Mouse (Mus musculus) lung, postnatal 0 days (tissue): ENCODE measurements at regions not wholly inside any gene's neighbourhood (a gene's known extent, or its start where the extent isn't known, plus 50 kb on each side); places are given as distances from the start of the nearest gene placed in this dataset.

Experiments used
- ATAC-seq: fragments of 200-750 bp; cut with Nextera tagmentation; 2 replicates; pipeline ENCODE4 v1.8.0; 2017; ENCODE audit warnings: moderate library complexity
- DNase-seq: peaks from one replicate; pipeline ENCODE4 v3.0.0-alpha.2; 2016; ENCODE audit warnings: low spot score
- H3K27ac ChIP-seq: fragments of 300-500 bp; sonication (generic); 2 replicates; pipeline ENCODE4 v1.5.1; 2014; ENCODE audit warnings: antibody characterized with exemption, mild to moderate bottlenecking, low read length, mixed read lengths
- H3K27me3 ChIP-seq: fragments of 300-500 bp; sonication (generic); replicated peaks from 2 replicates; pipeline ENCODE4 v1.6.1; 2014; ENCODE audit warnings: low read length, mixed read lengths; ENCODE audit not compliant: insufficient read depth
- H3K36me3 ChIP-seq: fragments of 300-500 bp; sonication (generic); 2 replicates; pipeline ENCODE4 v1.6.1; 2014; ENCODE audit warnings: low read length, mixed read lengths; ENCODE audit not compliant: insufficient read depth
- H3K4me1 ChIP-seq: fragments of 300-500 bp; sonication (generic); 2 replicates; pipeline ENCODE4 v1.6.1; 2014; ENCODE audit warnings: antibody characterized with exemption, low read depth, low read length, mixed read lengths; ENCODE audit not compliant: insufficient read depth
- H3K4me2 ChIP-seq: fragments of 300-500 bp; sonication (generic); replicated peaks from 2 replicates; pipeline ENCODE4 v1.6.1; 2014; ENCODE audit warnings: low read depth, mild to moderate bottlenecking, low read length, moderate library complexity, mixed read lengths
- H3K4me3 ChIP-seq: fragments of 300-500 bp; sonication (generic); 2 replicates; pipeline ENCODE4 v1.5.1; 2014; ENCODE audit warnings: low read depth, low read length
- H3K9ac ChIP-seq: fragments of 300-500 bp; sonication (generic); replicated peaks from 2 replicates; pipeline ENCODE4 v1.6.1; 2014; ENCODE audit warnings: low read depth, mild to moderate bottlenecking
- H3K9me3 ChIP-seq: fragments of 300-500 bp; sonication (generic); 2 replicates; pipeline ENCODE4 v1.6.1; 2016; ENCODE audit warnings: low read length, mixed read lengths
- CTCF ChIP-seq: IDR thresholded peaks from 2 replicates; pipeline ENCODE4 v1.5.1; 2016; ENCODE audit warnings: antibody characterized with exemption, mild to moderate bottlenecking
- EP300 ChIP-seq: IDR thresholded peaks from 2 replicates; pipeline ENCODE4 v1.6.1; 2016; ENCODE audit warnings: antibody characterized with exemption, mild to moderate bottlenecking, control low read depth
- WGBS: fragments of 180-500 bp; shearing (Covaris S2); extraction: QIAGEN DNeasy Blood & Tissue Kit; methylation state at CpG from one replicate; pipeline ENCODE4 v1.1.7; 2014; 5-methylcytosine and 5-hydroxymethylcytosine counted together

GRCm38 (mm10) chr15:5646673-5647072, 402.7 kb upstream of the Ptger4 start:
- Histone ChIP-seq H3K27ac (no peak overlapping the region), H3K4me3 (no peak overlapping the region), H3K27me3 (no peaks in the 10 kb centered on the region), H3K36me3 (no peaks in the 10 kb centered on the region), H3K9ac (no peak overlapping the region), H3K9me3 (no peaks in the 10 kb centered on the region), H3K4me1 (no peaks in the 10 kb centered on the region), H3K4me2 (no peak overlapping the region)
- no peak for ATAC-seq
- WGBS: 52% methylated on average over 1 of the region's 1 CpGs
- no peak for DNase-seq
- TF ChIP-seq EP300 (no peak), CTCF (no peak)

DNA sequence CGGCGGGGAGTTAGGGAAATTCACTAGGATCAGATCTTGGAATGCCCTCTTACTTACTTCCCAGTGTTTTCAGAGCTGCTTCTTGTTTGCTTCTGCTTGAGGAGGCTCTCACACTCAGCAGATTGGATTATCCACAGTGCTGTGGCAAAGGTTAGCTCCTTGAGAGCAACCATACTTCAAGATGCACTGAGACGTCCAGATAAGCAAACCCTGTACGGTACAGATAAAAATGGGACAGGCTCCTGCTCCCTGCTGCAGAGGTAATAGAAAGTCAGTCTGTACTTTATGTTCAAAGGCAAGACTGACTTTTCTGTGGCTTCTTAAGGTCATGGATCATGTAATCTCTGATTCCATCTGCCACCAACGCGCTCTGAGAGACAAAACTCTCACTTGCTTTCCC, 414.8 kb upstream of the Ptger4 start:
- Histone ChIP-seq H3K27me3 (no peaks in the 10 kb centered on the region), H3K4me1 (no peaks in the 10 kb centered on the region), H3K4me2 (no peak overlapping the region), H3K9me3 (no peaks in the 10 kb centered on the region), H3K4me3 (no peak overlapping the region), H3K27ac (no peak overlapping the region), H3K36me3 (no peaks in the 10 kb centered on the region), H3K9ac (no peak overlapping the region)
- ATAC-seq (no peak), DNase-seq (no peak)
- 61% methylated on average over 6 of the region's 6 CpGs for WGBS
- TF ChIP-seq CTCF: no peak
- no peak for TF ChIP-seq EP300

- no peak overlapping the region for H3K4me2 ChIP-seq
- no peak overlapping the region for H3K9ac ChIP-seq
- no peak for TF ChIP-seq EP300
- TF ChIP-seq CTCF: no peak
- no peaks in the 10 kb centered on the region for H3K36me3 ChIP-seq
- ATAC-seq (no peak), DNase-seq (no peak)
- 63% methylated on average over 3 of the region's 3 CpGs for WGBS
- H3K9me3 ChIP-seq: no peaks in the 10 kb centered on the region
- H3K27me3 ChIP-seq: no peaks in the 10 kb centered on the region
- no peak overlapping the region for H3K27ac ChIP-seq
- H3K4me1 ChIP-seq: no peaks in the 10 kb centered on the region
- H3K4me3 ChIP-seq: no peak overlapping the region
These were observed 416.8 kb upstream of the Ptger4 start for GRCm38 (mm10) chr15:5660819-5661218.

GRCm38 (mm10) chr15:5671781-5672180, 427.8 kb upstream of the Ptger4 start:
- no peaks in the 10 kb centered on the region for H3K9me3 ChIP-seq
- DNase-seq: no peak
- H3K4me3 ChIP-seq: no peak overlapping the region

GRCm38 (mm10) chr15:5676704-5677103, 432.7 kb upstream of the Ptger4 start:
- Histone ChIP-seq H3K4me1 (no peaks in the 10 kb centered on the region), H3K9me3 (no peaks in the 10 kb centered on the region), H3K36me3 (no peaks in the 10 kb centered on the region), H3K4me3 (no peak overlapping the region), H3K4me2 (no peak overlapping the region), H3K27ac (no peak overlapping the region), H3K27me3 (no peaks in the 10 kb centered on the region), H3K9ac (no peak overlapping the region)
- 42% methylated on average over 3 of the region's 3 CpGs for WGBS
- TF ChIP-seq CTCF: no peak
- no peak for TF ChIP-seq EP300
- ATAC-seq (no peak), DNase-seq (no peak)

More at GRCm38 (mm10) chr15:5671781-5672180, 427.8 kb upstream of the Ptger4 start:
- Histone ChIP-seq H3K4me1 (no peaks in the 10 kb centered on the region), H3K27me3 (no peaks in the 10 kb centered on the region), H3K27ac (no peak overlapping the region), H3K4me2 (no peak overlapping the region), H3K9ac (no peak overlapping the region), H3K36me3 (no peaks in the 10 kb centered on the region)
- TF ChIP-seq EP300 (no peak), CTCF (no peak)
- no peak for ATAC-seq

DNA sequence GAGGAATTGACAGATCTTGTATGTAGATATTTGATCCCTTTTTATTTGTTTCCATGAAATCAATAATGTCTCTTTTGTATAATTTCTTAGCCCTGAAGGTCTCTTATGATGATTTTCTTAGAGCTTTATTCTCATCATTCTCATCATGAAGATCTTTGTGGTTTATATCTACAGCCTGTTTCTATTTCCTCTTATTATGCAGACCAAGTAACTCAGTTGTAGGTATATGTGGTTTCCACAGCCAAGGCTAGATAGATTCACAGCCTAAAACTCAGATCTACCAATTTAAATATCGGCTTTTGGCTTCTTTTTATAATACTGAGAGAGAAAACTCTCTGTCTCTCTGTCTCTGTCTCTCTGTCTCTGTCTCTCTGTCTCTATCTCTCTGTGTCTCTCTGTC, 449.8 kb upstream of the Ptger4 start:
- no peaks in the 10 kb centered on the region for H3K4me1 ChIP-seq
- no peak overlapping the region for H3K27ac ChIP-seq
- H3K27me3 ChIP-seq: no peaks in the 10 kb centered on the region
- no peak for DNase-seq
- H3K4me3 ChIP-seq: no peak overlapping the region
- H3K9ac ChIP-seq: no peak overlapping the region
- no peak for TF ChIP-seq CTCF
- TF ChIP-seq EP300: no peak
- no peaks in the 10 kb centered on the region for H3K36me3 ChIP-seq
- no peak overlapping the region for H3K4me2 ChIP-seq
- H3K9me3 ChIP-seq: no peaks in the 10 kb centered on the region
- ATAC-seq: no peak
- WGBS: 82% methylated on average over 1 of the region's 1 CpGs

- no peak overlapping the region for H3K4me2 ChIP-seq
- H3K4me3 ChIP-seq: no peak overlapping the region
- no peak overlapping the region for H3K27ac ChIP-seq
- no peaks in the 10 kb centered on the region for H3K36me3 ChIP-seq
- DNase-seq (no peak), ATAC-seq (no peak)
- no peaks in the 10 kb centered on the region for H3K27me3 ChIP-seq
- no peak overlapping the region for H3K9ac ChIP-seq
- no peaks in the 10 kb centered on the region for H3K9me3 ChIP-seq
- H3K4me1 ChIP-seq: no peaks in the 10 kb centered on the region
- 77% methylated on average over 3 of the region's 3 CpGs for WGBS
- TF ChIP-seq CTCF (no peak), EP300 (no peak)
These were observed 451.0 kb upstream of the Ptger4 start for GRCm38 (mm10) chr15:5695015-5695414.
